Mouse (Mus musculus) ovary, postnatal 36 days (tissue): ENCODE measurements at regions not wholly inside any gene's neighbourhood (a gene's known extent, or its start where the extent isn't known, plus 50 kb on each side); places are given as distances from the start of the nearest gene placed in this dataset.

Source experiments
- DNase-seq: peaks from one replicate; pipeline ENCODE4 v3.0.0; 2022; ENCODE audit warnings: low spot score, mixed read lengths

GRCm38 (mm10) chr4:55203731-55204710 is 145.8 kb upstream of the Rad23b start:
- no peak for DNase-seq

DNA sequence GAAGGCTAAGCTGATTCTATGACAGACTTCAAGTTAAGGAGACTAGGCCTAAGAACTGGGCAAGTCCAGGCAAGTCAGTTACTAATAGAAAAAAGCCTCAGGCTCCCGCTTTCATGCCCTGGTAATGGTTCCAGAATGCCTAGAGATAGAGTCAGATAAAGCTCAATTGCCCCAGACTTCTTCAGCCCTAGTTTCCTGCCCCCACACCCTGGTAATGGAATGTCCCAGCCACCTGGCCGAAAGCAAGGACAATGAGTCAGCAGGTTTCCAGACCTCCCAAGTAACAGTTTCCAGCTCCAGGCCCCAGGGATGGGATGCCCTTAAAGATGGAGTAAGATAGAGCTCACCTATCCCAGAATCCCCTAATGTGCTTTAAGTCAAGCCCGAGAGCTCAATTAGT is 143.6 kb upstream of the Rad23b start:
- DNase-seq = no peak

DNA sequence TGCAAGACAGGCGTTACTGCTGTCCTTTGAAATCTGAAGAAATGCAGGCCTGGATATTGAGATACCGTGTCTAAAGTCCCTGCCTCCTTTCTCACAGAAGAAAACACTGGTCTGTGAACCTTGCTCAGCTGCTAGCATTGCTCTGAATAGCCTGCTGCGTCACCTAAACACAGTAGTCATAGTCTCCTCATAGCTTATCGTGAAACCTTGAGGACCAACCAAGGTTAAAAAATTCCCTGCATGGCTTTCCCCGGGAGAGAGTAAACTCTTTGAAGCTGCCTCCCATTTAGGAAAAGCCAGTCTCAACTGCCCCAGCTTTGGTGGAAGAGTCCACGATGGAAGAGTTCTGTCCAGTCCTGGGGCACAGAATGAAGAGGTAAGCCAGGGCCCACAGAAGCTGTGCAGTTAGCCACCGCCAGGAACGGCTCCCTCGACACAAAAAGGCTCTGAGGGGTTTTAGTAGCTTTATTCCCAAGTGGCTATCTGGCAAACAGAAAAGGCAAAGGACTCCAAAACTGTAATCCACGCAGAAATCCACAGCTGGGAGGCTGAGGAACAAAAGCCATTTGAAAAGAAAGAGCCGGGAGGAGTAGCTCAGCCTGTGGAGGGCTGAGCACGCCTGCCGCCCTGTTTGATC is 142.0 kb upstream of the Rad23b start:
- DNase-seq = no peak

- DNase-seq = peak; percentile 10
Observed at GRCm38 (mm10) chr4:55208386-55209345, 141.2 kb upstream of the Rad23b start.

GRCm38 (mm10) chr4:55215425-55216174 is 134.2 kb upstream of the Rad23b start:
- DNase-seq = no peak

- no peak for DNase-seq
Observed at GRCm38 (mm10) chr4:55216175-55216545, 133.7 kb upstream of the Rad23b start.

DNA sequence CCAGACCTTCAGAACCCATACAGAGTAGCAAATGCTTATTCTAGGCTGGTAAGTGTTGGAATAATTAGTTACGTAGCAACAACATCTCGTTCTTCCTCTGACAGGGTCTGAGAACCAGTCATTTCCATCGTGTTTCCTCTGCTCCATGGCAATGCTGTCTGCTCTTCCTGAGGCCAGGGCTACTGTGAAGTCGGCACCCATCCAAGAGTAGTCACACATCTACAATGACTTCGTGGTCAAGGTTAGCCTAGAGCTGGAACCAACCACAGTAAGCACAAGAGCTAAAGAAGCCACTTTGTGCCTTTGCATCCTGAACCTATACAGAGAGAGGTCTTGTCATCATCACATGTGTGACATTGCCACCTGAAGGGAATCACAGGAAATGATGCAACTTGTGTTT is 124.1 kb upstream of the Rad23b start:
- no peak for DNase-seq

GRCm38 (mm10) chr4:55227394-55227793 is 122.4 kb upstream of the Rad23b start:
- DNase-seq = no peak

DNA sequence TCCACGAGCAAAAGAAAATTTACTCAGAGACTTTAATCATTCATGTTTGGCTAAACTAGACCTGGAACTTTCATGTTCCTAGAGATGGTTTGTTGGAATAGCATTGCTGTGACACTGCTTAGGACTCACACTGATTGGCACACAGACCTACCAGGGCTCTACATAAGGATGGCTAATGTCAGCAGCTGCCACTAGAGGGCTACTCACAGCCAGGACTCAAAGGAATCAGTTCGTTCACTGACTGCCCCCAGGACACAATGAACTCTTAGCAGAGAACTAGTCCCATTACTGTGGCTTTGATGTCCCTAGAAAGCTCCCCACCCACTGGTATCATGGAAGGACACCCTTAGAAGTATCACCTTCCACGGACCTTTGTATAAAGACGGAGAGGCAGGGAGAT is 118.3 kb upstream of the Rad23b start:
- DNase-seq = no peak

- no peak for DNase-seq
Observed at GRCm38 (mm10) chr4:55237856-55238255, 112.0 kb upstream of the Rad23b start.

GRCm38 (mm10) chr4:55240450-55240849 is 109.4 kb upstream of the Rad23b start:
- peak; percentile 70 for DNase-seq

- DNase-seq = no peak
Observed at GRCm38 (mm10) chr4:55242331-55242730, 107.5 kb upstream of the Rad23b start.

DNA sequence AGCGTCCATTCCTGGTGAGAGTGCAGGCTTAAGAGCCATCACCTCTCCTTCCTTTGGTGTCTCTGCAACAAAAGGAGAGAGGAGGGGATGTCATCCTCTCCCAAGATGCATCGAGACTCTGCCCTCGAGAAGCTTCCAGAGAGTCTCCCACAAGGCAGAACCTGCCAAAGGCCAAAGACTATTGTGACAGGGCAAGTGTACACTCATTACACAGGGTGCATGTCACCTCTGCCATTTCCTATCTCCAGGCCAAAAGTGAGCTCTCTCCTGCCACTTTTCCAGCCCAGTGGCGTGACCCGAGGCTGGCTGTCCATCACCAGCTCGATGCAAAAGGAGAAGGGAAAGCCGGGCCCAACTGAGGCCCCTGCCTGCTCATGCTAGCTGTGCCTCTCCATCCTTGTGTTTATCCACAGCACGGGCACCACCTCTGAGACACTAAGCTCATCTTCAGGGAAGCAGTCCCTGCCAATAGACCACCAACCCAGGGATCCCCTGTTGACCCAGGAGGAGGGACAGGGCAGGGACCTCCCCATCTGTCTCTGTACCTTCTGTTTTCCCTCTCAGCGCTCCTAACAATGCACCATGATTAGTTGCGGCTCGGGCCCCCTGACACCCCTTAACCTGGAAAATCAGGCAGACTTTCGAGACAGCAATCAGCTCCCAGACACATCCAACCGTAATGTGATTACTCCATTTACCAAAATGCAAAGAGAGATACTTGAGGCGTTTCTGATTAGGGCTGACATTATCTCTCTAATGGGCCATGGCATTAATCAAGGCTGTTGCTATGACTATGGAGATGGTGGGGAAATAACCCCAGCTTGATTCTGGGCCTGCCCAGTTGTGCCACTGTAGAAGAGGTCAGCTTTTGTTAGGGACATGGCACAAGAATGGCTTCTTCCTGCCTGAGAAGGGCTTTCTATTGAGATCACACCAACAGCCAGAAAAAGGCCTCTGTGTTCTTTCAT is 106.5 kb upstream of the Rad23b start:
- DNase-seq = no peak

GRCm38 (mm10) chr4:55245789-55246188 is 104.1 kb upstream of the Rad23b start:
- no peak for DNase-seq

- DNase-seq = no peak
Observed at GRCm38 (mm10) chr4:55250334-55250733, 99.5 kb upstream of the Rad23b start.

DNA sequence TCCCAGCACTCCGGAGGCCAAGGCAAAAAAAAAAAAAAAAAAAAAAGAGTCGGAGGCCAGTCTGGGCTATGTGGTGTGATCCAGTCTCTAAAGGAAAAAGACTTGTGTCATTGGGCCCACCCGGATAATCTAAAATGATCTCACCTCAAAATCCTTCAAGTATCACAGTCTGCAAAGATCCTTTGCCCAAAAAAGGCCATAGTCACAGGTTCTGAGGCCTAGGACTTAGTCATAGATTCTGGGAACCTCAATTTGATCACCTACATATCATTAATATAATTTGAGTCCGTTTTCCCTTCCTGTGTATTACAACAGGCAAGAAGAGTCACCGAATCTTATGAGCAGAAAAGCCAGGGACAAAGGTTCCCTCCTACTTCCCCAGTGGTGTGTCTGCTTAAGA is 98.3 kb upstream of the Rad23b start:
- DNase-seq = no peak

- DNase-seq = no peak
Observed at GRCm38 (mm10) chr4:55253769-55254168, 96.1 kb upstream of the Rad23b start.

- DNase-seq = no peak
Observed at GRCm38 (mm10) chr4:55271965-55272630, 77.7 kb upstream of the Rad23b start.

DNA sequence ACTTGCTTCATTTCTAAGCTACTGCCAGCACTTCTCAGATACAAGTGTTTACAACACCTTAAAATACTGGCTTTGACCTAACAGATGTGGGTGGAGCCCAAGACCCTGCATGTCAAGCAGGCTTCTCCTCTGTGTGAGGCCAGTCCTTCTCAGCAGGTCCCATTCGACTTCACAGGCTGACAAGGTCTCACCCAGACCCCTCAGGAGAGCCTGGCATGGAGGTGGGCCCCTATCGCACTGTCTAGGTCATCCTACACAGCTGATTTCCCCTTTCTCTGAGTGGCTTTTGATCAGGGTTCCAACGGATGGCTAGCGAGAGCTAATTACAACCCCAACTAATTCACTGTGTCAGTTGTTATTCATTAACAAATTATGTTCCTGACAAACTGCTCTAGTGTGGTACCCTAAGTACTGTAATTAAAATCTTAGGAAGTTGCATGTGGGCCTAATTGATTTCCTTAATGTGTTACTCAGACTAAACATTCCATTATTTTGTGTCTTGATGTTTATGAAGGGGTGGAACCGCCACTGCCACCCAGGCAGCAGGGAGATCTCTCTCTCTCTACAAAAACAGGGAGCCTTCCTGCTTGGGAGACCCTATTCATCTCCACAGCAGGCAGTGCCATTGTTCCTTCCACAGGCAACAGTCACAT is 73.4 kb upstream of the Rad23b start:
- no peak for DNase-seq
